8 mouse cellular contexts compared by ENCODE assay signal in genomic region chr5:113993487-113994465, GRCm38 (mm10). TPM values are rescaled to one million over a fixed set of nuclear protein-coding genes. Genes with fewer than 3 reads are reported as not detected.
DNase-seq lines count a peak whose midpoint lies in the region; ATAC-seq and TF ChIP-seq lines count a peak whose summit lies in the region.

TSS of gene Ssh1 (minus strand) at chr5:113993894.

- H3K9ac ChIP-seq in CH12.LX (ENCODE audit: insufficient read depth, low read depth) = peak within 1 kb of the TSS; percentile 90
- peak within 1 kb of the TSS; percentile 92 for H3K9ac ChIP-seq in forebrain, embryonic 15.5 days (replicated peaks)
- peak within 1 kb of the TSS; percentile 87 for H3K9ac ChIP-seq in lung, embryonic 14.5 days

- peak; percentile 85 for ATAC-seq in forebrain, embryonic 15.5 days (replicated peaks)
- ATAC-seq in lung, embryonic 14.5 days (ENCODE audit: insufficient read depth) = peak; percentile 86

- H3K4me2 ChIP-seq in CH12.LX (ENCODE audit: insufficient read depth, low read depth, poor library complexity, severe bottlenecking) = peak within 1 kb of the TSS; percentile 79
- peak within 1 kb of the TSS; percentile 70 for H3K4me2 ChIP-seq in forebrain, embryonic 15.5 days (replicated peaks)
- peak within 1 kb of the TSS; percentile 72 for H3K4me2 ChIP-seq in lung, embryonic 14.5 days

- peak within 1 kb of the TSS; percentile 71 to 91 (median 82) for H3K4me3 ChIP-seq in CH12.LX (replicated peaks in 1 of 3; ENCODE audit: low read depth in 2 of 3, low read length in 2 of 3, poor library complexity in 1 of 3)
- peak within 1 kb of the TSS; percentile 91 for H3K4me3 ChIP-seq in forebrain, embryonic 15.5 days
- peak within 1 kb of the TSS; percentile 86 for H3K4me3 ChIP-seq in layer of hippocampus, adult 2 months
- peak within 1 kb of the TSS; percentile 80 for H3K4me3 ChIP-seq in lung, embryonic 14.5 days (ENCODE audit: low read depth, low read length)
- H3K4me3 ChIP-seq in olfactory bulb, adult 2 months (ENCODE audit: insufficient read depth, low read depth, low read length) = peak within 1 kb of the TSS; percentile 99

- no peaks in the 10 kb centered on the region for H3K27me3 ChIP-seq in CH12.LX (replicated peaks)
- H3K27me3 ChIP-seq in forebrain, embryonic 15.5 days = no peaks in the 10 kb centered on the region
- no peaks in the 10 kb centered on the region for H3K27me3 ChIP-seq in lung, embryonic 14.5 days (ENCODE audit: insufficient read depth, low read length)

- DNase-seq in CH12.LX (ENCODE audit: extremely low read depth) = peak; percentile 76
- DNase-seq in cerebellum, adult 11 months = peak; percentile 89
- peak; percentile 96 to 98 for DNase-seq in heart, postnatal 14 days
- DNase-seq in layer of hippocampus, adult 2 months (ENCODE audit: low spot score in 2 of 2) = peak; percentile 75 to 84
- peak; percentile 96 for DNase-seq in lung, embryonic 14.5 days
- peak; percentile 31 to 32 for DNase-seq in thymus, adult 18-20 months

- TF ChIP-seq CTCF in CH12.LX (conservative IDR thresholded peaks at IDR 0.05 in 1 of 2, IDR thresholded peaks at IDR 0.05 in 1 of 2; ENCODE audit: low read depth in 2 of 2, low read length in 2 of 2) = no peak
- 0 out of 2 replicates have a peak, but pooled peaks have one; percentile 8 for TF ChIP-seq CTCF in layer of hippocampus, adult 2 months (conservative IDR thresholded peaks at IDR 0.05)
- no peak for TF ChIP-seq CTCF in lung, embryonic 14.5 days (IDR thresholded peaks at IDR 0.05; ENCODE audit: low read depth)
- TF ChIP-seq CTCF in olfactory bulb, adult 2 months (IDR thresholded peaks at IDR 0.05; ENCODE audit: insufficient read depth, low read depth, low read length) = no peak

- dilution Hi-C loops in CH12.LX (cut with MboI; ENCODE audit: extremely low pct_ligation_motif_present, extremely low pct_unique_long_range_greater_than_20kb, low sequenced_read_pairs) = no loop called here

- TF ChIP-seq EP300 in CH12.LX (IDR thresholded peaks at IDR 0.05; ENCODE audit: low read length) = no peak

- H3K27ac ChIP-seq in CH12.LX (ENCODE audit: insufficient read depth, low read depth) = peak within 1 kb of the TSS; percentile 88
- H3K27ac ChIP-seq in forebrain, embryonic 15.5 days (replicated peaks) = peak within 1 kb of the TSS; percentile 94
- H3K27ac ChIP-seq in layer of hippocampus, adult 2 months = peak within 1 kb of the TSS; percentile 94
- peak within 1 kb of the TSS; percentile 94 for H3K27ac ChIP-seq in lung, embryonic 14.5 days (ENCODE audit: low read depth)
- peak within 1 kb of the TSS; percentile 89 for H3K27ac ChIP-seq in olfactory bulb, adult 2 months (ENCODE audit: insufficient read depth, low read depth, low read length)

- WGBS in forebrain, embryonic 15.5 days = under 1% methylated on average over 62 of the region's 83 CpGs
- under 1% methylated on average over 83 of the region's 83 CpGs for WGBS in lung, embryonic 14.5 days
- WGBS in olfactory bulb, adult 2 months = under 1% methylated on average over 74 of the region's 83 CpGs

- in situ Hi-C loops in CH12.LX (cut with MboI; ENCODE audit: low pct_ligation_motif_present, low pct_unique_long_range_greater_than_20kb, low sequenced_read_pairs) = no loop called here

- TF ChIP-seq RAD21 in CH12.LX (IDR thresholded peaks at IDR 0.05; ENCODE audit: low read depth, low read length) = no peak

- H3K9me3 ChIP-seq in CH12.LX (replicated peaks; ENCODE audit: low read length) = peaks cover 2% of the 10 kb centered on the region
- no peaks in the 10 kb centered on the region for H3K9me3 ChIP-seq in forebrain, embryonic 15.5 days
- no peaks in the 10 kb centered on the region for H3K9me3 ChIP-seq in lung, embryonic 14.5 days (ENCODE audit: low read depth, low read length)

- H3K79me2 ChIP-seq in CH12.LX (replicated peaks; ENCODE audit: control insufficient read depth, extremely low read depth, insufficient read depth, poor library complexity, severe bottlenecking) = peaks cover 11% of the 10 kb centered on the region

- H3K4me1 ChIP-seq in CH12.LX (ENCODE audit: control insufficient read depth in 1 of 2, insufficient read depth in 2 of 2) = peaks cover 8 to 35% of the 10 kb centered on the region in 2 experiments
- H3K4me1 ChIP-seq in forebrain, embryonic 15.5 days = peaks cover 33% of the 10 kb centered on the region
- H3K4me1 ChIP-seq in lung, embryonic 14.5 days (ENCODE audit: insufficient read depth) = peaks cover 8% of the 10 kb centered on the region; the same call in 1 of the 2 replicates
- peaks cover 37% of the 10 kb centered on the region for H3K4me1 ChIP-seq in olfactory bulb, adult 2 months (ENCODE audit: control insufficient read depth, insufficient read depth, low read length)

- TF ChIP-seq POLR2A in CH12.LX (IDR thresholded peaks at IDR 0.05; ENCODE audit: low read depth, low read length) = peak; percentile 55
- TF ChIP-seq POLR2A in olfactory bulb, adult 2 months (IDR thresholded peaks at IDR 0.05; ENCODE audit: insufficient read depth, low read depth, low read length) = no peak

- intact Hi-C loops in heart, postnatal 14 days (cut with DNase I) = loop anchor here (2.0 kb wide), 1 partner anchor 35 kb away; no protein-coding TSS in a partner anchor

- H3K36me3 ChIP-seq in CH12.LX (replicated peaks in 1 of 2; ENCODE audit: control insufficient read depth in 1 of 2, insufficient read depth in 1 of 2, low read length in 1 of 2) = peaks cover 8 to 28% of the 10 kb centered on the region in 2 experiments
- H3K36me3 ChIP-seq in forebrain, embryonic 15.5 days = 0 out of 2 replicates have a peak, but pooled peaks cover 3% of the 10 kb centered on the region
- 0 out of 2 replicates have a peak, but pooled peaks cover 10% of the 10 kb centered on the region for H3K36me3 ChIP-seq in lung, embryonic 14.5 days (ENCODE audit: insufficient read depth)

TF ChIP-seq in CH12.LX, 34 proteins besides CTCF, POLR2A, EP300 and RAD21:
- TF ChIP-seq MXI1 (IDR thresholded peaks at IDR 0.05; ENCODE audit: low read depth, low read length) (no peak; the same call in 1 of the 2 replicates), TCF12 (IDR thresholded peaks at IDR 0.05; ENCODE audit: low read depth, low read length) (peak; percentile 8), MAZ (IDR thresholded peaks at IDR 0.05; ENCODE audit: low read depth, low read length) (0 out of 2 replicates have a peak, but pooled peaks have one; percentile 23), IRF4 (IDR thresholded peaks at IDR 0.05; ENCODE audit: low read depth, low read length) (no peak), NRF1 (IDR thresholded peaks at IDR 0.05; ENCODE audit: low read depth, low read length) (peak; percentile 87)
TF ChIP-seq in CH12.LX: peak in this region for 3.

RNA-seq across cellular contexts. Expression of gene Ssh1, which starts in this region (rescaled TPM):
- 5.6 and 8.2 TPM in 2 replicates for total RNA-seq in CH12.LX (2012; rRNA removed)
- 2.3 and 3.0 TPM in 2 replicates for total RNA-seq in CH12.LX (2014; rRNA removed)
- 8.1 and 8.9 TPM in 2 replicates for polyA plus RNA-seq in CH12.LX (2012; ENCODE audit: insufficient read length, low read depth)
- 12.8 and 13.8 TPM in 2 replicates for polyA plus RNA-seq in forebrain, embryonic 15.5 days (2015; fragmentation: Nextera tagmentation; extraction: Ambion mirVana)
- 10 to 100 TPM; 13.0 to 13.9 TPM for total RNA-seq in heart, postnatal 14 days (2021)
- 10 to 100 TPM; 25.8 to 28.1 TPM for total RNA-seq in layer of hippocampus, adult 2 months (2021)
- polyA plus RNA-seq in lung, embryonic 14.5 days (2014; fragmentation: Nextera tagmentation; extraction: Ambion mirVana) = 25.0 and 29.9 TPM in 2 replicates
- not detected in 2 replicates for polyA plus RNA-seq in olfactory bulb, adult 2 months (2012; ENCODE audit: insufficient read depth, insufficient read length, low replicate concordance, missing spikeins)

Comparison
In these comparisons a context has a peak if more than half of its experiments do, and no peak if none do; other contexts are left out.
1. Peak in every context shown above with its lines: DNase-seq, ATAC-seq, H3K4me3 ChIP-seq and H3K27ac ChIP-seq.
2. DNase-seq: peak in every context shown above with its lines; median percentile 97 in heart, postnatal 14 days; 96 in lung, embryonic 14.5 days; 89 in cerebellum, adult 11 months; 80 in layer of hippocampus, adult 2 months; 76 in CH12.LX; 32 in thymus, adult 18-20 months.